Mouse (Mus musculus) cerebellum, adult 8-10 months (tissue): ENCODE data around the gene Tiam2.

Experiments used
- DNase-seq: peaks from one replicate; pipeline ENCODE4 v3.0.0; 2022

The Tiam2 gene

DNA sequence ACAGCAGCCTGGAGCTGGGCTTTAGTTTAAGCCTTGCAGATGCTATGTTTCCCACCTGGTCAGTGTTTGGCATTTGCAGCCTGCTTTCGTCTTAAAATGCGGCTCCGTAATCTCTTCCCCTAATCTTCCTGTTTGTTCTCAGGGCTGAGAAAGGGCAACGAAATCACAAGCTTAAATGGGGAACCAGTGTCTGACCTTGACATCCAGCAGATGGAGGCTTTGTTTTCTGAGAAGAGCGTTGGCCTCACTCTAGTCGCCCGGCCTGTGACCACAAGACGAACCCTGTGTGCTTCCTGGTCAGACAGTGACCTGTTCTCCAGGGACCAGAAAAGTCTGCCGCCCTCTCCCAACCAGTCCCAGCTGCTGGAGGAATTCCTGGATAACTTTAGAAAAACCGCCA is 127.6 kb downstream of the Tiam2 start:
- no peak for DNase-seq

GRCm38 (mm10) chr17:3454850-3455249 is 128.5 kb downstream of the Tiam2 start:
- no peak for DNase-seq

DNA sequence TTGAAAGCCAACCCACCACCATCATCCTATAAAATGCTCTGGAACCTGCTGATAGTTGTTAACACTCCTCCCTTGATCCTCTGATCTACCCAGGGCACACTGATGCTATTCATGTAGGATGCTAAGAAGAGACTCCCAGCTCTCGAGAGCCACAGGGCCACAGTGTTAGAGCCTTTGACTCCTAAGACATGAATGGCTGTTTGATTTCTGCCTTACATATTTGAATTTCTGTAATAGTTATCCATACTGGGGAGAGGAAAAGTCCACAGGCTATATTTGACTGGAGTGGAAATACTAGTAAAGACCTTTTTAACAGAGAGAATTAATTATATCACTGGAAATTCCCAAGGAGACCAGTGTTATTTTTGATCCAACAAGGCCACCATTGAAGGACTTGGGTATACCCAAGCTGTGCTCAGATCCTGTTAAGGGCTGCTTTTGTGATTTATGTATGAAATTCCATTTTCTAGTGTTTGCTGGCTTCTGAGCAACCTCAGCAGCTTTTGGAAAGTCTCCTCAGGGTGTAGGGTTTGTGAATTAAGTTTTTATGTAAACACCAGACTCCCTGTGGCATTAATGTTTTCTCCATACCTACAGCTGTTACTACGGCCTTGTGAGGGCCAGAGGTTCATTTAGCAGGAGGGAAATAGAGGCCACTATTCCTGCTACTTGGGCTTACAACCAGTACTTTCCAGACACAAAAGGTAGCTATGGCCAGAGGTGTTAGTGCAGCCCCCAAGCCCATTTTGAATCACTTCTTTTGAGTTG is 131.7 kb downstream of the Tiam2 start:
- no peak for DNase-seq

- no peak for DNase-seq
Measured at GRCm38 (mm10) chr17:3465861-3466260, 139.5 kb downstream of the Tiam2 start.

DNA sequence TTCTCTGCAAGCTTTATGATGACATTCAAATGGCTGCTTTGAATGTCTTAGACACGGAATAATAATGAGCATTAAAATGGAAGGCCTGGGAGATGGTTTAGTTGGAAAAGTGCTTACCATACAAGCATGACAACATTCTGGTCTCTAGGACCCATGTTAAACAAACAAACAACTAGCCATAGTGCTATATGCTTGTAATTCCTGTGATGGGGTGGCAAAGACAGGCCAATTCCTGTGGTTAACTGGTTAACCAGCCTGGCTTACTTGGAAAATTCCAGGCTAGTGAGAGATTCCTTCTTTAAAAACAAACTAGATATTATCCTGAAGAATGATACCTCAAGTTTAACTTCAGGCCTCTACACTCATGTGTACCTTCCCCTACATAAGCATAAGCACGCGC is 140.3 kb downstream of the Tiam2 start:
- no peak for DNase-seq

- no peak for DNase-seq
Measured at GRCm38 (mm10) chr17:3467636-3468324, 141.4 kb downstream of the Tiam2 start.

GRCm38 (mm10) chr17:3472018-3472417 is 145.6 kb downstream of the Tiam2 start:
- DNase-seq = no peak

DNA sequence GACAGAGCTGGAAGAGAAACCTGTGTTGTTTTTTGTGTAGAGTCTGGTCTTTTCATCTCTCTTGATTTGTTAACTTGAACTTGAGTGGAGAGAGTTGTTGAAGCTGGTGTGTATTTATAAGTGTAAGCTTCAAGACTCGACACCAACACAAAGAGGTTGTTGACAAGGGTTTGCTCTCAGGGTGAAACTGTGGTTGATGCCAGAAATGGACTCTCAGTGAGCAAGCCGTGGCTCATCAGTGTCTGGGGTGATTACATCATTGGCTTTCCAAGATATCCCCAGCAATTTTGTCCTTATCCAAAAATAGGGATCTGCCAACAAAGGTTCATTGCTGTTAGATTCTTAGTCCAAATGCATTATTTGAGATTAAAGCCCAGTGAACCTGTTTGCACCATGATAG is 150.2 kb downstream of the Tiam2 start:
- DNase-seq = no peak

GRCm38 (mm10) chr17:3481576-3482575 is 155.5 kb downstream of the Tiam2 start:
- DNase-seq = peak; percentile 27

DNA sequence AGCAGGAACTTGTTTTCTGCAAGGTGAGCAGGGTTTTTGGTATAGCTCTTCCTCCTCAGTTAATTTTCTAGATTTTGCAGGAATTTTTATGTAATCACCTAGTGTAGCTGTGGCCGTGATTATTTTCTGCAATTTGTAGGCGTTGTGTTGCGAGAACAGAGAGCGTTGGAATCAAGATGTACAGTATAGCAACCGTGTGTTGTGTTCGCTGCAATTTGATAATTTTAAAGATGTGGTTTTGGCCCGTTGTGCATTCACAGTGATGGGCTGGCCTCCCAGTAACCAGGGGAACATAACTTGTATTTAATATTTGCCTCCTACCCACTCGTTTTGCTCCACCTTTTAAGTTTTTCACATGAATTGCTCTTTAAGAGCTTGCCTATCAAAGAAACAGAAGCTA is 156.7 kb downstream of the Tiam2 start:
- DNase-seq = no peak

GRCm38 (mm10) chr17:3485851-3486250 is 159.5 kb downstream of the Tiam2 start:
- no peak for DNase-seq

DNA sequence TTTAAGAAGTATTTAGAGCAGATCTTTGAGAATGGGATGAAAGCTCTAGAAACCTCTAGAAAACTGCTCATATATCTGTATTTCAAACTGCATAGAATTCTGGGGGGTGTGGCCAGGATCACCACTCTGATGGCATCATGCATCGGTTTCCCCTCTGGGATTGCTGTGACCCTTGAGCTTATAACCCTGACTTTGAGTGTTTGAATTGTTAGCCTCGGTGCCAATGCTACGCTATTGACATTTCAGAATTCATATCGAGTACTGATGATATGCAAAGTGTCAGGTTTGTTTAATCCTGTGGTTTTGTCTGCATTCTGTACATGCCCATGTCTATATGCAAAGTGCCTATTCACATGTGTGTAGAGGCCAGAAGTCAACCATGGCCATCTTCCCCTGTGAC is 160.8 kb downstream of the Tiam2 start:
- no peak for DNase-seq

GRCm38 (mm10) chr17:3487721-3488601 is 161.6 kb downstream of the Tiam2 start:
- DNase-seq = no peak

- no peak for DNase-seq
Measured at GRCm38 (mm10) chr17:3490216-3490895, 164.0 kb downstream of the Tiam2 start.

- no peak for DNase-seq
Measured at GRCm38 (mm10) chr17:3491065-3491464, 164.7 kb downstream of the Tiam2 start.

DNA sequence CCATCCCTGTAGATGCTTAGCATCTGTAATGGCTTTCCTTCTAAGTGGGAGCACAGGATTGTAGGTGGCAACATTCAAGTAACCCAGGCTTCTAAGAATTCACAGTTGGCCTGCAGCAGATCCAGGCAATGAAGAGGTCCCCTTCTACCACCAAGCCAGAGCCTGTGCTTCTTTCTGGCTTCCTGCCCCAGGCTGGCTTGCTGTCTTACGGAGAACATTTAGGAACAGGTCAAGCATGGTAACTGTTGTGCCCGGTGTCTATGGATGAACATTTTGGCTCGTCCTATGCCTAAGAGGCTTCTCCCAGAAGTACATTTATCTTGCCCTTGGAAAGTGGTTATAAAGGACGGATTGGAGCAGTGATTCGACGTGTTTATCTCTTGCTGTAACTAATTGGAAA is 165.3 kb downstream of the Tiam2 start:
- DNase-seq = no peak

GRCm38 (mm10) chr17:3495576-3495975 is 169.2 kb downstream of the Tiam2 start:
- DNase-seq = no peak

DNA sequence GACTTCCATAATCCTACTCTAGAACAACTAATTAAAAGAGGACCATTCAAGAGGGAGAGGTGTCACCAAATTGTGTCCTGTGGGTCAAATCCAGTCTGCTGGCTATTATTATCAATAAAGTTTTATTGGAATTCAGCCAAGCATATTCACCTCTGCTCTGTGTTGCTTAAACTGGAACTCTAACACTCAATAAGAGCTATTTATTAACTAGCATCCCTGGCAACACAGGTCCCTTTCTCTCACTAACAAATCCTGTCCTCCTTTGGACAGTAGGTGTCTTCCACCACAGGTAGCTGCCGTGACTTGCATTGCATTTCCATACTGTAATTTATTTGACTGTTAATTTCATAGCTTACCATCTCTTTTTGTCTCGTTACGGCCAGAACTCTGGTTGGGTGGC is 169.7 kb downstream of the Tiam2 start:
- DNase-seq = no peak

DNA sequence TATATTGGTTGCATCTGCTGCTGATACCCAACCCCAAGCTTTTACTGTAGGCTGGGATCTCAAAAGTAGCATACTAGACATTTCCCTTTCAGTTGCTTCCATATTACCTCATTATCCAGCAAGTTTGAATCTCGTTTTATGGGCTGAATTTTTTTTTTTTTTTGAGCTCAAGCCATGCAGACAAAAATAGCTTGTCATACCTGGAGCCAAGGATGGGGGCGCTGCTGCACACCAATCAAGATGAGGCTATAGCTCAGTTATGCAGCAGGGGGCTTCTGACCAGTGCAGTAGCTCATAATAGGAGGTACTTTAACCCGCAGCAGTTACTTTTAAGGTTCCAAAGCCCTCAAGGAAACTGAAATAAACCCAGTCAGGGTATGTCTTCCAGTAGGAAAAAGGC is 171.7 kb downstream of the Tiam2 start:
- no peak for DNase-seq

- no peak for DNase-seq
Measured at GRCm38 (mm10) chr17:3498580-3498979, 172.2 kb downstream of the Tiam2 start.

DNA sequence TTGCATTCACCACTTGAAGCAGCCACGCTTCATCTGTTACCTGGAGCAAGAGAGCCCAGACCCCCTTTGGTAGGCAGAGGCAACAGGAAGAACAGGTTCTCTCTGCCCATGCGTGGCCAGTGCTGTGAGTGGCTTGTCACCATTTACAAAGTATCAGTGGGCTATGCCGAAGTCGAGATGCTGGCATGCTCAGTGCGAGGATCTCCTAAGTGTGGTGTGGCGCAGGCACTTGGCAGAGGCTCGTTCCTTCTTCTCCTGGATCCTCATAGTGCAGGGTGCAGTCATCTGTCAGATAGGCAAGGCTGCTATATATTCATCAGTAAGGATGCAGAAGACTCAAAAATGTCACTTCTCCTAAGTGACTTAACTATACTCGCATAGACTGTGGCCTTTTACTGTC is 173.1 kb downstream of the Tiam2 start:
- no peak for DNase-seq

DNA sequence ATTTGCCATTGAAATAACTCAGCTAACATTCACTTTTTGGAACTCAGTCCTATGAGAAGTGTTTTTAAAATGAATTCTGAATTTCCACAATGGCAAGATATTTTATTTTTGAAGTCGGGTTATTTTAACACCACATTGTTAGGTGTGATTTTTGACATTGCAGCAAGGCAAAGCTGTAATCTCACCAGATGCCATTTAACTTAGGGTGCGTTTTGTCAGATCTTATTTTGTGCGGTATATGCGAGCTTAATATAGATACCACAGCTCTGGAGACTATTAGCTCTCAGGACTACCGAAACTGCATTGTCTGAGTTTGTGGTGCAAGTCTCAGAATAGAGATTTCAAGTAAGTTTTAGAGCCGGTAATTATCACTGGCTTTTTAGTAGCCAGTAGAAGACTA is 173.7 kb downstream of the Tiam2 start:
- DNase-seq = no peak
